Mouse (Mus musculus): ENCODE data around the gene Phactr3.

GRCm38 (mm10) chr2:178129676-178130075, 10.9 kb downstream of the Phactr3 start:
- TF ChIP-seq CTCF (IDR thresholded peaks at IDR 0.05; ENCODE audit: insufficient read depth, low read length) = no peak
- TF ChIP-seq POLR2A (IDR thresholded peaks at IDR 0.05; ENCODE audit: borderline replicate concordance, extremely low read depth, low read depth, low read length) = no peak

Data from lung, adult 2 months (tissue).